Mouse (Mus musculus) heart, embryonic 14.5 days (tissue): ENCODE measurements at regions not wholly inside any gene's neighbourhood (a gene's known extent, or its start where the extent isn't known, plus 50 kb on each side); places are given as distances from the start of the nearest gene placed in this dataset.

ENCODE experiments used
- ATAC-seq: fragments of 200-750 bp; cut with Nextera tagmentation; 2 replicates; pipeline ENCODE4 v1.8.0; 2017; ENCODE audit warnings: low read depth, moderate TSS enrichment; ENCODE audit not compliant: insufficient number of reproducible peaks, insufficient read depth, low FRiP score
- H3K27ac ChIP-seq, 2 experiments: fragments of 200-500 bp in 1 of 2; fragments of 300-500 bp in 1 of 2; sonication (generic) in 1 of 2; replicated peaks in 1 of 2; 2 replicates each; pipeline ENCODE4 v1.5.1; 2012 to 2014; ENCODE audit warnings: low read depth in 2 of 2, low read length in 2 of 2, control low read depth in 1 of 2, mild to moderate bottlenecking in 1 of 2, mixed read lengths in 1 of 2; ENCODE audit not compliant: control insufficient read depth in 1 of 2, insufficient read depth in 1 of 2
- H3K27me3 ChIP-seq: fragments of 300-500 bp; sonication (generic); 2 replicates; pipeline ENCODE4 v1.6.1; 2014; ENCODE audit warnings: mild to moderate bottlenecking, low read length, control low read depth; ENCODE audit not compliant: control insufficient read depth, insufficient read depth
- H3K36me3 ChIP-seq: fragments of 300-500 bp; sonication (generic); 2 replicates; pipeline ENCODE4 v1.6.1; 2014; ENCODE audit warnings: mild to moderate bottlenecking, control low read depth, low read length, mixed read lengths; ENCODE audit not compliant: control insufficient read depth, insufficient read depth
- H3K4me1 ChIP-seq, 2 experiments: fragments of 200-500 bp in 1 of 2; fragments of 300-500 bp in 1 of 2; sonication (generic) in 1 of 2; 2 replicates each; pipeline ENCODE4 v1.6.1; 2012 to 2014; ENCODE audit warnings: low read length in 2 of 2, control low read depth in 1 of 2, mixed read lengths in 1 of 2; ENCODE audit not compliant: control insufficient read depth in 2 of 2, insufficient read depth in 2 of 2
- H3K4me2 ChIP-seq: fragments of 300-500 bp; sonication (generic); 2 replicates; pipeline ENCODE4 v1.6.1; 2014; ENCODE audit warnings: mild to moderate bottlenecking, low read length
- H3K4me3 ChIP-seq, 2 experiments: fragments of 200-500 bp in 1 of 2; fragments of 300-500 bp in 1 of 2; sonication (generic) in 1 of 2; 2 replicates each; pipeline ENCODE4 v1.5.1; 2012 to 2014; ENCODE audit warnings: low read length in 2 of 2, mild to moderate bottlenecking in 2 of 2, control low read depth in 1 of 2, low read depth in 1 of 2, moderate library complexity in 1 of 2; ENCODE audit not compliant: control insufficient read depth in 1 of 2, insufficient read depth in 1 of 2
- H3K9ac ChIP-seq: fragments of 300-500 bp; sonication (generic); 2 replicates; pipeline ENCODE4 v1.6.1; 2014; ENCODE audit warnings: mild to moderate bottlenecking, low read length
- H3K9me3 ChIP-seq: fragments of 300-500 bp; sonication (generic); 2 replicates; pipeline ENCODE4 v1.6.1; 2016; ENCODE audit warnings: low read length, control low read depth; ENCODE audit not compliant: control insufficient read depth
- WGBS: fragments of 180-500 bp; shearing (Covaris S2); extraction: QIAGEN DNeasy Blood & Tissue Kit; methylation state at CpG from one replicate; pipeline ENCODE4 v1.1.7; 2014; 5-methylcytosine and 5-hydroxymethylcytosine counted together

DNA sequence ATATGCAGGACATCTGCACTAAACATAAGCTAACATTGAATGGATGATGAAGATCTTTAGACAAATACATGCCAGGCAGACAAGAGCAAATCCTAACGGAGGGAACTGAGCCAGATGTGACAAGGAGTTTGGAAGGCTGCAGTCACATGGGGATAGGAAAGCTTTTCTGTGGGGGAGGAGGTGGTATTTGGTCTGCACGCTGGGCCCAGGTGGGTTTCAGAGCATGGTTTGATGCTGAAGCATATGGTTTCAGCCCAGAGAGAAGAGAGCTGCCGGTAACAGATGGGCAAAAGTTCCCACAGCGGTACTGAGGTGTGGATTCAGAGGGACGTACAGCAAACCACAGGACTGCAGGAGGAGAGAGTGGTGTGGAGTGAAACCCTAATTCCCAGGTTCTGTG lies 982.1 kb downstream of the 4930447A16Rik start:
- WGBS, result 68% methylated on average over 5 of the region's 5 CpGs
- H3K27ac ChIP-seq, result no peak overlapping the region

GRCm38 (mm10) chr15:38409168-38409567 lies 983.8 kb downstream of the 4930447A16Rik start:
- ATAC-seq, result no peak
- Histone ChIP-seq H3K9ac (no peak overlapping the region), H3K36me3 (no peaks in the 10 kb centered on the region), H3K4me1 (peaks cover 15 to 18% of the 10 kb centered on the region in 2 experiments), H3K9me3 (no peaks in the 10 kb centered on the region), H3K27me3 (no peaks in the 10 kb centered on the region), H3K27ac (no peak overlapping the region), H3K4me3 (no peak overlapping the region), H3K4me2 (no peak overlapping the region)
- 71% methylated on average over 4 of the region's 4 CpGs for WGBS

More for the DNA sequence above, 982.1 kb downstream of the 4930447A16Rik start:
- H3K4me2 ChIP-seq, result no peak overlapping the region
- no peak for ATAC-seq
- H3K9ac ChIP-seq, result no peak overlapping the region
- no peaks in the 10 kb centered on the region for H3K9me3 ChIP-seq
- H3K36me3 ChIP-seq, result no peaks in the 10 kb centered on the region
- no peak overlapping the region for H3K4me3 ChIP-seq
- no peaks in the 10 kb centered on the region for H3K27me3 ChIP-seq
- peaks cover 24 to 28% of the 10 kb centered on the region in 2 experiments for H3K4me1 ChIP-seq

DNA sequence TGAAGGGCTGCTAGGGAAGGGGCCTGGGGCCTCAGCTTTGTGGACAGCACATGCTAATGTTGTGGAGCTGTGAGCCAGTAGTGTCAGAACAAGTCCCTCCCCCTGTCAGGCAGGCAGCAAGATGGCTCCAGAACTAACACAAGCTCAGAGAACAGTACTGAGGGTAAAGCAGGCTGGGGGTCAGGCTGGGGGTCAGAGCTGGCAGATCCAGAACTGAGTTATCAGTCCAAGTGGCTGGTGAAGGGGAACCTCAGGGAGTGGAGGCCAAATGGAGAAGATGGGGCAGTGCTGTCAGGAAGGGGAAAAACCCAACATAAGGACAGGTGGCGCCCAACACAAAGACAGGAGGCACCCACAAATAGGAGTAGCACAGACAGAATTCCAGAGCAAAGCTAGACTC lies 985.1 kb downstream of the 4930447A16Rik start:
- ATAC-seq, result no peak
- 84% methylated on average over 1 of the region's 1 CpGs for WGBS
- no peak overlapping the region for H3K9ac ChIP-seq

DNA sequence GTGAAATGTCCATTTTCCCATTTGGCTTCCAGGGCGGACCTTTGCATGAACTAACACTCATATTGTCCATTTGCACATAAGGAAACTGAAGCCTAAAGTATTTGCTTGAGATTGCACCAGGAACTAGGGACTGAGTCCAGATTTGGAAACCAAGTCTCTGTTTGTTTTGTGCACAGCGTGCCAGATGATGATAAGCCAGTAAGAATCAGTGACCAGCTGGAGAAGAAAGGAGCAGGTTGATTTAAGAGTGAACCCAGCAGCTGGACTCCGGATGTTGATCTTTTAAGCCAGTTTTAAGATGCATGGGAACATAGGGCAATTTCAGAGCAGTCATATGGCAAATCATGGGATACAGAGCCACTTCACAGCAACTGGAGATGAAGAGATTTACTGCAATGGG lies 987.1 kb downstream of the 4930447A16Rik start:
- Histone ChIP-seq H3K27me3 (no peaks in the 10 kb centered on the region), H3K36me3 (no peaks in the 10 kb centered on the region), H3K4me2 (no peak overlapping the region), H3K4me1 (peaks cover 6 to 11% of the 10 kb centered on the region in 2 experiments; a peak in 3 of 4 replicates), H3K27ac (no peak overlapping the region), H3K9me3 (no peaks in the 10 kb centered on the region), H3K4me3 (no peak overlapping the region), H3K9ac (no peak overlapping the region)
- 68% methylated on average over 3 of the region's 3 CpGs for WGBS
- no peak for ATAC-seq

More for the DNA sequence above, 985.1 kb downstream of the 4930447A16Rik start:
- H3K36me3 ChIP-seq, result no peaks in the 10 kb centered on the region
- no peaks in the 10 kb centered on the region for H3K27me3 ChIP-seq
- no peak overlapping the region for H3K4me3 ChIP-seq
- no peaks in the 10 kb centered on the region for H3K9me3 ChIP-seq
- H3K4me2 ChIP-seq, result no peak overlapping the region
- peaks cover 15 to 19% of the 10 kb centered on the region in 2 experiments for H3K4me1 ChIP-seq
- H3K27ac ChIP-seq, result no peak overlapping the region

- Histone ChIP-seq H3K27ac (no peak overlapping the region), H3K36me3 (no peaks in the 10 kb centered on the region), H3K4me2 (no peak overlapping the region), H3K4me1 (peaks cover 6 to 11% of the 10 kb centered on the region in 2 experiments; a peak in 3 of 4 replicates), H3K4me3 (no peak overlapping the region), H3K9ac (no peak overlapping the region), H3K27me3 (no peaks in the 10 kb centered on the region), H3K9me3 (no peaks in the 10 kb centered on the region)
- no peak for ATAC-seq
- WGBS, result 87% methylated on average over 6 of the region's 6 CpGs
Measured at GRCm38 (mm10) chr15:38413329-38413728, 988.0 kb downstream of the 4930447A16Rik start.

- 57% methylated on average over 8 of the region's 8 CpGs for WGBS
- no peak overlapping the region for H3K9ac ChIP-seq
- no peaks in the 10 kb centered on the region for H3K36me3 ChIP-seq
- no peaks in the 10 kb centered on the region for H3K27me3 ChIP-seq
- H3K27ac ChIP-seq, result peak overlapping the region; percentile 79 to 81
- H3K9me3 ChIP-seq, result no peaks in the 10 kb centered on the region
- H3K4me2 ChIP-seq, result no peak overlapping the region
- no peak overlapping the region for H3K4me3 ChIP-seq
- H3K4me1 ChIP-seq, result peaks cover 7 to 11% of the 10 kb centered on the region in 2 experiments; a peak in 3 of 4 replicates
- no peak for ATAC-seq
Measured at GRCm38 (mm10) chr15:38414318-38415090, 989.1 kb downstream of the 4930447A16Rik start.

DNA sequence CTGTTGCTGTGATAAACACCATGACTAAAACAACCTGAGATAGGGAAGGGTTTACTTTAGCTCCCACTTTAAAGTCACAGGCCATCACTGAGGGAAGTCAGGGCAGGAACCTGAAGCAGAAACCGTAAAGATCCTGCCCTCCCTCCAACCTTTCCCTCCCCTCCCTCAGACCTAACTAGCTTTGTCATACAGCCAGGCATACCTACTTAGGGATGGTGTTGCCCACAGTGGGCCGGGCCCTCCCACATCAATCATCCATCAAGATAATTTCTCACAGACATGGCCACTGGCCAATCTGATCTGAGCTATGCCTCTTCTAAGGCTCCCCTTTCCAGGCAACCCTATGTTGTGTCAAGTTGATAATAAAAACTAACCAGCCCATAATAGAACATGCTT lies 989.7 kb downstream of the 4930447A16Rik start:
- ATAC-seq, result no peak
- H3K4me3 ChIP-seq, result no peak overlapping the region

More for the DNA sequence above, 989.7 kb downstream of the 4930447A16Rik start:
- H3K9ac ChIP-seq, result no peak overlapping the region
- no peaks in the 10 kb centered on the region for H3K36me3 ChIP-seq
- no peaks in the 10 kb centered on the region for H3K27me3 ChIP-seq
- H3K27ac ChIP-seq, result peak overlapping the region; percentile 73 to 79
- WGBS, result 46% methylated on average over 2 of the region's 2 CpGs
- H3K4me2 ChIP-seq, result no peak overlapping the region
- peaks cover 10 to 12% of the 10 kb centered on the region in 2 experiments for H3K4me1 ChIP-seq
- no peaks in the 10 kb centered on the region for H3K9me3 ChIP-seq
